Mouse (Mus musculus) stomach, postnatal 0 days (tissue): ENCODE measurements around the gene Cgref1.

Source experiments
- CTCF ChIP-seq: IDR thresholded peaks from 2 replicates; pipeline ENCODE4 v1.5.1; 2016; ENCODE audit warnings: antibody characterized with exemption, low read depth, mild to moderate bottlenecking, moderate library complexity
- EP300 ChIP-seq: optimal IDR thresholded peaks from 2 replicates; pipeline ENCODE3; 2016; ENCODE audit warnings: antibody characterized with exemption

- TF ChIP-seq CTCF (no peak), EP300 (no peak)
These were observed 23.0 kb upstream of the Cgref1 start, which contains the start of gene Tcf23 for GRCm38 (mm10) chr5:30968416-30968815.
